Mouse (Mus musculus): ENCODE measurements around the gene Pak6. TPM values are rescaled to one million over a fixed set of nuclear protein-coding genes. Genes with fewer than 3 reads are reported as not detected.

Pak6 gene
- total RNA-seq, 1 experiment from 2014 or later, result not detected

GRCm38 (mm10) chr2:118661891-118662290, 1.2 kb upstream of the Pak6 start:
- ATAC-seq (replicated peaks; ENCODE audit: insufficient number of reproducible peaks, low FRiP score, low TSS enrichment, poor library complexity, severe bottlenecking), result no peak

GRCm38 (mm10) chr2:118663804-118664766, 982 bp downstream of the Pak6 start:
- ATAC-seq (replicated peaks; ENCODE audit: insufficient number of reproducible peaks, low FRiP score, low TSS enrichment, poor library complexity, severe bottlenecking), result no peak

GRCm38 (mm10) chr2:118664975-118665516, 1.9 kb downstream of the Pak6 start:
- ATAC-seq (replicated peaks; ENCODE audit: insufficient number of reproducible peaks, low FRiP score, low TSS enrichment, poor library complexity, severe bottlenecking), result no peak

GRCm38 (mm10) chr2:118665616-118666015, 2.5 kb downstream of the Pak6 start:
- ATAC-seq (replicated peaks; ENCODE audit: insufficient number of reproducible peaks, low FRiP score, low TSS enrichment, poor library complexity, severe bottlenecking), result no peak

GRCm38 (mm10) chr2:118667181-118667580, 4.1 kb downstream of the Pak6 start:
- no peak for ATAC-seq (replicated peaks; ENCODE audit: insufficient number of reproducible peaks, low FRiP score, low TSS enrichment, poor library complexity, severe bottlenecking)

- ATAC-seq (replicated peaks; ENCODE audit: insufficient number of reproducible peaks, low FRiP score, low TSS enrichment, poor library complexity, severe bottlenecking), result no peak
Observed at GRCm38 (mm10) chr2:118669245-118669644, 6.1 kb downstream of the Pak6 start.

GRCm38 (mm10) chr2:118669785-118670184, 6.7 kb downstream of the Pak6 start:
- no peak for ATAC-seq (replicated peaks; ENCODE audit: insufficient number of reproducible peaks, low FRiP score, low TSS enrichment, poor library complexity, severe bottlenecking)

GRCm38 (mm10) chr2:118671728-118672127, 8.6 kb downstream of the Pak6 start:
- ATAC-seq (replicated peaks; ENCODE audit: insufficient number of reproducible peaks, low FRiP score, low TSS enrichment, poor library complexity, severe bottlenecking), result no peak

GRCm38 (mm10) chr2:118673686-118674465, 10.8 kb downstream of the Pak6 start:
- no peak for ATAC-seq (replicated peaks; ENCODE audit: insufficient number of reproducible peaks, low FRiP score, low TSS enrichment, poor library complexity, severe bottlenecking)

- ATAC-seq (replicated peaks; ENCODE audit: insufficient number of reproducible peaks, low FRiP score, low TSS enrichment, poor library complexity, severe bottlenecking), result no peak
Observed at GRCm38 (mm10) chr2:118674500-118674899, 11.4 kb downstream of the Pak6 start.

- no peak for ATAC-seq (replicated peaks; ENCODE audit: insufficient number of reproducible peaks, low FRiP score, low TSS enrichment, poor library complexity, severe bottlenecking)
Observed at GRCm38 (mm10) chr2:118676839-118677741, 14.0 kb downstream of the Pak6 start.

GRCm38 (mm10) chr2:118677817-118678216, 14.7 kb downstream of the Pak6 start:
- no peak for ATAC-seq (replicated peaks; ENCODE audit: insufficient number of reproducible peaks, low FRiP score, low TSS enrichment, poor library complexity, severe bottlenecking)

- no peak for ATAC-seq (replicated peaks; ENCODE audit: insufficient number of reproducible peaks, low FRiP score, low TSS enrichment, poor library complexity, severe bottlenecking)
Observed at GRCm38 (mm10) chr2:118679577-118679976, 16.5 kb downstream of the Pak6 start.

- ATAC-seq (replicated peaks; ENCODE audit: insufficient number of reproducible peaks, low FRiP score, low TSS enrichment, poor library complexity, severe bottlenecking), result no peak
Observed at GRCm38 (mm10) chr2:118680926-118681325, 17.8 kb downstream of the Pak6 start.

GRCm38 (mm10) chr2:118682544-118683260, 19.6 kb downstream of the Pak6 start:
- no peak for ATAC-seq (replicated peaks; ENCODE audit: insufficient number of reproducible peaks, low FRiP score, low TSS enrichment, poor library complexity, severe bottlenecking)

- ATAC-seq (replicated peaks; ENCODE audit: insufficient number of reproducible peaks, low FRiP score, low TSS enrichment, poor library complexity, severe bottlenecking), result no peak
Observed at GRCm38 (mm10) chr2:118685088-118685487, 22.0 kb downstream of the Pak6 start.

- no peak for ATAC-seq (replicated peaks; ENCODE audit: insufficient number of reproducible peaks, low FRiP score, low TSS enrichment, poor library complexity, severe bottlenecking)
Observed at GRCm38 (mm10) chr2:118686693-118687092, 23.6 kb downstream of the Pak6 start.

- ATAC-seq (replicated peaks; ENCODE audit: insufficient number of reproducible peaks, low FRiP score, low TSS enrichment, poor library complexity, severe bottlenecking), result no peak
Observed at GRCm38 (mm10) chr2:118687791-118688190, 24.7 kb downstream of the Pak6 start.
